Mouse (Mus musculus): Measurements from ENCODE around the gene Rab1a.
"Not testable (repeated sequence)": the region's sequence is repeated elsewhere in the genome, so short reads cannot be mapped to it uniquely, and the experiment has no call there.

Gene Rab1a

DNA sequence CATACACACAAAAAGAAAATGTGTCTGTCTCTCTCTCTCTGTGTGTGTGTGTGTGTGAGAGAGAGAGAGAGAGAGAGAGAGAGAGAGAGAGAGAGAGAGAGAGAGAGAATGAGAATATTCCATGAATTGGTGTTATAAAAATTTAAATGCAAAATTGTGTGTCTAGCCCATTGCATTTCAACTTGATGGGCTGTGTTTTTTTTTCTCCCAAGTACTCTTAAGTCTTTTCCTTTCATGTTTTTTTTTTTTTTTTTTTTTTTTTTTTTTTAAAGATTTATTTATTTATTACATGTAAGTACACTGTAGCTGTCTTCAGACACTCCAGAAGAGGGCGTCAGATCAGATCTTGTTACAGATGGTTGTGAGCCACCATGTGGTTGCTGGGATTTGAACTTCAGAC lies 20.4 kb downstream of the Rab1a start:
- DNase-seq: not testable (repeated sequence)

- DNase-seq: no peak
These were observed 23.0 kb downstream of the Rab1a start for GRCm38 (mm10) chr11:20224196-20224595.

GRCm38 (mm10) chr11:20225938-20226337 lies 24.7 kb downstream of the Rab1a start:
- DNase-seq: no peak

DNA sequence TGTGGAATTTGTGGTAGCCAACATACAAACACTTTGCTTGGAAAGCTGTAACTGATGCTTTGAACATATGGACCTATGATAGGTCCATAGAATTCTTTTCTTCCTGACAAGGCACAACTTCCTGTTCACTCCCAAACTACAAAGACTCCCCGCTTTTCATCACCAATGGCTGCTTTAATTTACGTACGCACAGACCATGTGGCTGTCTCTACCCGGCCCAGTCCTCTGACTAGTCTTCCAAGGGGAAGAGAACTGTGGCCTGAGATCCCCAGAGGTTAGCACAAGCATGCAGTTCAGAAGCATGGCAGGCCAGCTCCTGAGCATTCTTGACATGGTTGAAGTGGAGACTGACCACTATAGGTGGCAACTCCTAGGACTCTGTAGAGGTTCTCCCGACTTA lies 27.4 kb downstream of the Rab1a start:
- no peak for DNase-seq

DNA sequence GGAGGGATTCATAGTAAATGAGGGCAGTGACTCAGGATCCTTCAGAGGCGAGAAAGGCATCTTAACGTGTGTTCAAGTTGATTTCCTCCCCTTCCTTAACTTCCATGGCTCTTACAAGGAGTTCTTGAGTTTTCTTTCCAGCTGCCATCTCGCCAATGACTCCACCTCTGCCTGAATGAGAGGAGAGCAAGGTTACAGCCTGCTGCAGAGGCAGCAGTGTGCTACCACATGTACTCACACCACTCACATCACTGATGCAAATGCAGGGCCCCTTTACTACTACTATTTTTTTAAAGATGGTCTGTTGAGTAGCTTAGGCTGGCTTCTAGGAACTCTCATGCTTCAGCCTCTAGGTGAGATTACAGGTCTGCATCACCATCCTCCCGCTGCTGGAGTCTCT lies 28.1 kb downstream of the Rab1a start:
- DNase-seq: no peak

DNA sequence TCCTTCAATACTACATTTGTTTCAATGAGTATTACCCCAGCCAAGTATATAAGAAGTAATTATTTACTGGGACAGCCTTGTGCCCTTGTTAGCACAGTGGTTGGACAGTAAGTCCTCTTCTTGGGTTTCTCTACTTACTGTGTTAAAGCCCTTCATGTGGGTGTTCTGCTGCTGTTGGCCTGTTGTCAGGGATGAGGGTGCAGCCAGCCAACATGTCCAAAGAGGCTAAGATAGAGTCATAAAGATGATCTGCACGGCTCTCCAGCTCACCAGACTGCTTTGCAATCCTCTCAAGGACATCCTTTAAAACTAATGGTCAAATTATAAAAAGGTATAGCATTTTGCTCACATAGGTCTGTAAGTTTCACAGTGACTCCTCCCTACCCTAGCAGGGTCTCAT lies 29.1 kb downstream of the Rab1a start:
- no peak for DNase-seq

- peak; percentile 73 for DNase-seq
These were observed 30.1 kb downstream of the Rab1a start for GRCm38 (mm10) chr11:20231128-20231878.

GRCm38 (mm10) chr11:20232016-20232755 lies 31.0 kb downstream of the Rab1a start:
- DNase-seq: no peak

- no peak for DNase-seq
These were observed 33.0 kb downstream of the Rab1a start for GRCm38 (mm10) chr11:20234233-20234632.

GRCm38 (mm10) chr11:20237018-20237417 lies 35.8 kb downstream of the Rab1a start:
- DNase-seq: no peak

DNA sequence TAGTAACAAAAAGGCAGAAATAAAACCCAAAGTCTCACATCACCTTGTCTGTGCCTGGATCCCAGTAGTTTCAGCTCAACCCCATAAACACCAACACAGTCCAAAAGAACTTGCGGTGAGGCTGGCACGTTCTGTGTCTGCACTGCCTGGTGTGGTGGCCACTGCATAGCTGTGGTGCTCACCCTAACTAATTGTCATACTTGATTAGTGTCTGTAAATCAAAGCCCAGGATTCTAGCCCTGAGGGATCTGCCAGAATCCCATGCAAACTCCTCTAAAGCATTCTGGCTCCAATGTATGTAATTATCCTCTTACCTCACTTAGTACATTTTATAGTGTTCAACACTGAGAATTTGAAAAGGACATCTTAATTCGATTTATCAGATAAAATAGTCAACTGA lies 36.7 kb downstream of the Rab1a start:
- no peak for DNase-seq

GRCm38 (mm10) chr11:20239279-20239861 lies 38.1 kb downstream of the Rab1a start:
- no peak for DNase-seq

- DNase-seq: no peak
These were observed 39.1 kb downstream of the Rab1a start for GRCm38 (mm10) chr11:20240331-20240730.

DNA sequence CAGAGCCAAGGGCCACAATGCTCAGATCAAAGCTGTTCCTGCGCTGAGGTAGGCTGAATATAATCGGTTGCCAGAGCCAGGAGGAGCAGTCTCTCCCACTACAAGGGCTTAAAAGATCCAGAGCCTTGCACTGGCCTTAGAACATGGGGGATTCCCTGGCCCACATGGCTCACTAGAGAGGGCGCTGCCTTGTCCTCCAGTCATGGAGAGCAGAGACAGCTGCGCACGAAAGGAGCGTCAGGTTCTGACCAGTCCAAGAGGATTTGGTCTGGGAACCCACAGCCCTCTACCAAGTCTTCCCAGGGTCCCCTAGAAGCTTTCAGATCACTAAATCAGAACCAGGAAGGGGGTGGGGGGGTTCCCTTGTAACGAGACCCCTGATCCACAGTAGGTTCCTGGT lies 40.1 kb downstream of the Rab1a start:
- no peak for DNase-seq

GRCm38 (mm10) chr11:20242366-20243056 lies 41.3 kb downstream of the Rab1a start:
- DNase-seq: no peak

DNA sequence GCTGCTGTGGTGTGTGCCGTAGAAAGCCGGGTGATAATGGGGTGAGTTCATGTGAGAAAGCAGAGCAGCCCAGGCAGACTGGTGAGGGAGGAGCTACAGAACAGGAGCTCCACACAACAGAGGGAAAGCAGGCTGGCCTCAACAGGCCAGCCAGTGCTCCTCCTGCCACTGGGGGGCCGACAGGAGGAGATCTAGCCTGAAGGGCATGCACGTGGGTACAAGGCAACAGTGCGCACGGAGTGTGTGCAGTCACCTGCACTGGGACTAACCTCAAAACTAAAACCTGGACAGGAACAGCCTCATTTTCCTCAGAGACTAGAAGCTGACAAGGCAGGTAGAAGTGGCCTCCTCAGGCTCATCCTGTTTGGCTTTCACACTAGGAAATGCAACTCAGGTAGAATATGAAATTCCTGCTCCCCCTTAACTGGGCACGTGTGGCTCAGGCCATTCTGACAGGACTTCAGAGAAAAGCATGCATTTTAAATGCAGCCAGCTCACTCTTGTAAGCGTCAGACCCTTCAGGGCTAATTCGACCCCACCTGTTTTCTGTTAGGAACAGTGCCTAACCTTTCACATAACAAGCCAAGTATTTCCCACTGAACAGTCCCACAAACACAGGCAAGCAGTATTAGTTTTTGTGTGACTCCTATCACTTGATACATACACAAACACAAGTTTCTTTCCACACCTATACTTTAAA lies 42.1 kb downstream of the Rab1a start:
- peak; percentile 61 for DNase-seq

GRCm38 (mm10) chr11:20244336-20245290 lies 43.4 kb downstream of the Rab1a start:
- no peak for DNase-seq

DNA sequence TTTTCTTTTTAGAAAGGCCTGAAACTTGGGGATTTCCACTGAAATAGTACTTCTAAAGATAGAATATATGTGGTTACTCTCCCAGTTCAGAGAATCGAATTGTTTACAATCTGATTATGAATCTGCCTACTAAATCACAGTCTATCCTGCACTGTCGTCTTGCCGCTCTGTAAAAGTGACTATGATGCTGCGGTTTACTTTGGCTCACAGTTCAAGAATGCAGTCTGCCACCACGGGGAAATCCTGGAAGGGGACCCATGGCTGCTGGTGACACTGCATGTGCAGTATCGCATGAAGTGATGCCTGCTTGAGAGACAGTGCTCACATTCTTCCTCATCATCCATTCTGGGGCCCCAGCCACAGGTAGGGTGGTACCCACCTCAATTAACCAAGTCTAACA lies 44.1 kb downstream of the Rab1a start:
- DNase-seq: no peak

DNA sequence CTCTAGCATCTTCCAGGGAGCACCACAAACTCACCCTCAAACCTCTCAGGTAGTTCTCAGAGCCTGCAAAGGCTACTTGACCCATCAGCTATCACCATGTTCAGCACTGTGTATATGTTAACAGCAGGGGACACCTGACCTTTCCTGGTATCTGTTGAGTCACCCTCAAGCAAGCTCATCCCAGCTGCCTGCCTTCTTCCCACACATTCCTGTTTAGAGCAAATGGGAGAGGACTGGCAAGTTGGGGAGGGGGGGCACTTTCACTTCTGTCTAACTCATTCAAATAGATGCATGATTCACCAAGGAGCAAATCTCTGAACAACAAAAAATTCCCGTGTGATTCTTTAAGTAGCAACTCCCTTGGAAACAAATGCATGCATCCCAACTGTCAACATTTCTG lies 45.4 kb downstream of the Rab1a start:
- no peak for DNase-seq

DNA sequence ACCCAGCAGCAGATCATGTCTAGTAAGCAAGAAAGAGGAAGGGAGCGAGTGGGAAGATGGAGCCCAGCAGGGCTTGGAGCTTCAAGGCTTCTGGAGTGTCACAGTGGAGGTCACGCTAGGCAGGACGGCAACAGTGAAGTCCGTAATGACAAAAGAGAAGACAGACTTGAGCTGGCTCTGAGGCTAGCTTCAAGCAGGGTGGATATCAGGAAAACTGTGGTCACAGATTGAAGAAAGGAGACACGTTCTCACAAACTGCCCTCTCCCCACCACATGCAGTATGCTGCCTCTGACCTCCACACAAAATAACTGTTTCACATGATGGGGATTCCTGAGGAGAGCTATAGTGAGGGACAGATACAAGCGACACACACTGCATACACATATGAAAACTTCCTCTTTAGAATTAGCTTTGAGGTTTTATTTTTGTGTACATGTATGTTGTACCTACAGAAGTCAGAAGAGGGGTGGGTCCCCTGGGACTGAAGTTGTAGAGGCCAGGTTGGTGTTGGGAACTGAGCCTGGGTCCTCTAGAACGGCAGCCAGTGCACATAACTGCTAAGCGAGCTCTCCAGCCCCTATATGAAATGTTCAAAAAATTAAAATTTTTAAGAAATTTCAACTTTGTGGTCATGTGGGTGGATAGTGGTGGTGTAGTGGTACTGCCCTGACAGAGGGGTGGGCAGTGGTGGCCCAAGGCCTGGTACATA lies 46.1 kb downstream of the Rab1a start:
- no peak for DNase-seq

- no peak for DNase-seq
These were observed 47.0 kb downstream of the Rab1a start for GRCm38 (mm10) chr11:20248277-20248676.
